Mouse (Mus musculus): ENCODE measurements around the gene Pqbp1. TPM values are rescaled to one million over a fixed set of nuclear protein-coding genes. Genes with fewer than 3 reads are reported as not detected.

Pqbp1 gene
- total and polyA plus RNA-seq, 2 experiments from 2014 or later, result 136 to 232 TPM

GRCm38 (mm10) chrX:7867141-7867540 is 31.9 kb downstream of the Pqbp1 start:
- ATAC-seq (ENCODE audit: low FRiP score) (no peak), DNase-seq (ENCODE audit: low spot score) (no peak)
- no peaks in the 10 kb centered on the region for H3K4me1 ChIP-seq (ENCODE audit: insufficient read depth, low read length)
- TF ChIP-seq CTCF (IDR thresholded peaks at IDR 0.05), result no peak
- H3K27me3 ChIP-seq (ENCODE audit: insufficient read depth, low read length), result no peaks in the 10 kb centered on the region
- H3K4me3 ChIP-seq (ENCODE audit: low read depth, low read length), result no peak overlapping the region
- no peaks in the 10 kb centered on the region for H3K9me3 ChIP-seq (ENCODE audit: low read length)
- no peak overlapping the region for H3K27ac ChIP-seq (ENCODE audit: low read depth, low read length)
- no peak overlapping the region for H3K4me2 ChIP-seq (ENCODE audit: low read depth, low read length, poor library complexity, severe bottlenecking)
- 100% methylated on average over 1 of the region's 1 CpGs for WGBS
- H3K9ac ChIP-seq (replicated peaks; ENCODE audit: low read length, poor library complexity, severe bottlenecking), result no peak overlapping the region
- H3K36me3 ChIP-seq (ENCODE audit: insufficient read depth, low read length), result peaks cover 5% of the 10 kb centered on the region; the same call in 1 of the 2 replicates

DNA sequence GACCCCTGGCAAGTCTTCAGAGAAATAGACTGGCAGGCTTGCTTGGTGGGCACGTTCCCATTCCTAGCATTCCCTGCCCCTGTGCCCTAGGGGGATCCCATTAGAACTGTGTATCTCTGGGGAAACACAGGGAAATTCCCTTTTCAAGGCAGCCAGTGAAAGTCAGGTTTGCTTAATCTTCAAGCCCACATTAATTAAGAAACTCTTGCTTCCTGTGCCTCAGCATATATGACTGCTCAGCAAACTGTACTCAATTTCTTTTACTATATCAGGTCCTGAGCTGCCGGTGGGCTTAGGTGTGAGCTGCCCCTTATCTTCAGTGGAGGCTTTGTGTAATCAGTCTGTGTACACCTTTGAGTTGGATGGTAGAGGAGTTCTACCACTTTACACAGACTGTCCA is 33.3 kb downstream of the Pqbp1 start:
- H3K27me3 ChIP-seq (ENCODE audit: insufficient read depth, low read length), result no peaks in the 10 kb centered on the region
- 71% methylated on average over 2 of the region's 2 CpGs for WGBS
- no peak overlapping the region for H3K4me3 ChIP-seq (ENCODE audit: low read depth, low read length)
- no peaks in the 10 kb centered on the region for H3K4me1 ChIP-seq (ENCODE audit: insufficient read depth, low read length)
- no peak for TF ChIP-seq CTCF (IDR thresholded peaks at IDR 0.05)
- no peak overlapping the region for H3K9ac ChIP-seq (replicated peaks; ENCODE audit: low read length, poor library complexity, severe bottlenecking)
- DNase-seq (ENCODE audit: low spot score) (no peak), ATAC-seq (ENCODE audit: low FRiP score) (no peak)
- H3K36me3 ChIP-seq (ENCODE audit: insufficient read depth, low read length), result 0 out of 2 replicates have a peak, but pooled peaks cover 5% of the 10 kb centered on the region
- no peaks in the 10 kb centered on the region for H3K9me3 ChIP-seq (ENCODE audit: low read length)
- no peak overlapping the region for H3K4me2 ChIP-seq (ENCODE audit: low read depth, low read length, poor library complexity, severe bottlenecking)
- H3K27ac ChIP-seq (ENCODE audit: low read depth, low read length), result no peak overlapping the region

DNA sequence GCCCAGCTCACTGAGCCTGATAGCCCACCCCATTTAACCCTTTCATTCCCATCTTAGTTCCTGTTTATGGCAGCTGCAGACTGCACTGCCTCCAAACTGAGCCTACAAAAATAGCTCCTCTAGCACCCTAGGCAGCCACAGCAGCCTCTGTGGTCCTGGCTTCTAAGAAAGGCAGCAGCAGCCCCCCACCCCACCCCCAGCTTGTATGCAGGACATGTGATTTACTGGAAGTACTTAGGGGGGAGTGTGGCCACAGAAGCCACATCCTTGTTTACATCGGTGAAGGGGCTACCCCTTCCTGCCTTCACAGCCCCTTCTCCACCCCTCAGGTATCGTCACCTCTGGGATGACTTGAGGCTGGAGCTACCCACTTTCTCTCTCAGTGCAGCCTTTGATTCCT is 33.7 kb downstream of the Pqbp1 start:
- DNase-seq (ENCODE audit: low spot score) (no peak), ATAC-seq (ENCODE audit: low FRiP score) (no peak)
- Histone ChIP-seq H3K27me3 (ENCODE audit: insufficient read depth, low read length) (no peaks in the 10 kb centered on the region), H3K36me3 (ENCODE audit: insufficient read depth, low read length) (0 out of 2 replicates have a peak, but pooled peaks cover 5% of the 10 kb centered on the region), H3K9ac (replicated peaks; ENCODE audit: low read length, poor library complexity, severe bottlenecking) (no peak overlapping the region), H3K4me1 (ENCODE audit: insufficient read depth, low read length) (no peaks in the 10 kb centered on the region), H3K27ac (ENCODE audit: low read depth, low read length) (no peak overlapping the region), H3K4me2 (ENCODE audit: low read depth, low read length, poor library complexity, severe bottlenecking) (no peak overlapping the region), H3K9me3 (ENCODE audit: low read length) (no peaks in the 10 kb centered on the region), H3K4me3 (ENCODE audit: low read depth, low read length) (no peak overlapping the region)
- no peak for TF ChIP-seq CTCF (IDR thresholded peaks at IDR 0.05)
- 77% methylated on average over 2 of the region's 2 CpGs for WGBS

DNA sequence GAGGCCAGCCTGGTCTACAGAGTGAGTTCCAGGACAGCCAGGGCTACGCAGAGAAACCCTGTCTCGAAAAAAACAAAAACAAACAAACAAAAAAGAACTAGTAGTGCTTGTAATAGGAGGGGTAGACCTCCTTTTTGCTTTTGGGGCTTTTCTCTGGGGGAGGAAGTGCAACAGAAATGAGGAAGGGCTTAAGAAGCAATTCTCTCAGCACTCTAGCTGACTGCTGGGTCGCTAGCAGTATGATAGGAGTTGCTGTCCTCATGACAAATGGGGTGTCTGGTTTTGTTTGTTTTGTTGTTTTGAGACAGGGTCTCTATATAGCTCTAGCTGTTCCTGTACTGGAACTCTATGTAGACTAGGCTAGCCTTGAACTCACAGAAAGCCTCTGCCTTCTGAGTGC is 34.5 kb downstream of the Pqbp1 start:
- Histone ChIP-seq H3K36me3 (ENCODE audit: insufficient read depth, low read length) (0 out of 2 replicates have a peak, but pooled peaks cover 5% of the 10 kb centered on the region), H3K27ac (ENCODE audit: low read depth, low read length) (no peak overlapping the region), H3K4me3 (ENCODE audit: low read depth, low read length) (no peak overlapping the region), H3K4me1 (ENCODE audit: insufficient read depth, low read length) (no peaks in the 10 kb centered on the region), H3K9me3 (ENCODE audit: low read length) (no peaks in the 10 kb centered on the region), H3K9ac (replicated peaks; ENCODE audit: low read length, poor library complexity, severe bottlenecking) (no peak overlapping the region), H3K27me3 (ENCODE audit: insufficient read depth, low read length) (no peaks in the 10 kb centered on the region), H3K4me2 (ENCODE audit: low read depth, low read length, poor library complexity, severe bottlenecking) (no peak overlapping the region)
- WGBS, result 83% methylated on average over 3 of the region's 3 CpGs
- no peak for TF ChIP-seq CTCF (IDR thresholded peaks at IDR 0.05)
- no peak for ATAC-seq (ENCODE audit: low FRiP score)
- DNase-seq (ENCODE audit: low spot score), result no peak

DNA sequence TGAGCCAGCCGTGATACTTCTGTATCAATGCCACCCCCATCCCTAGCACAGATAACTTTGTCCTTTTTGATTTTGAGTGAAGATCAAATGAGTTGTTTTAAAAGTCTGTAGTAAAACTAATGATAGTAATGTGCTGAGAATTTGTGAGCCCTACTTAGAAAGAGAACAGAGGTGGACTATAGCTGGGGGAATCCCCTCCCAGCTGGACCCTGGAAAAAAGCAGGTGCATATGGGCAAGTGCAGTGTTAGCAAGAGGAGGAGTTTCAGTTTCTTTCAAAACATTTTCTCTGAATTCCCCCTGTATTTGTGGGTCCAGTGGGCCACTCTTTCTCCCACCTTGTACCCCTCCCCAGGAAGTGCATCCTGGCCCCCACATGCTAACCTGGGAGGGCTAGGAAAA is 35.9 kb downstream of the Pqbp1 start:
- 0 out of 2 replicates have a peak, but pooled peaks cover 3% of the 10 kb centered on the region for H3K36me3 ChIP-seq (ENCODE audit: insufficient read depth, low read length)
- H3K9me3 ChIP-seq (ENCODE audit: low read length), result no peaks in the 10 kb centered on the region
- H3K27ac ChIP-seq (ENCODE audit: low read depth, low read length), result no peak overlapping the region
- no peak for TF ChIP-seq CTCF (IDR thresholded peaks at IDR 0.05)
- no peak for DNase-seq (ENCODE audit: low spot score)
- H3K4me2 ChIP-seq (ENCODE audit: low read depth, low read length, poor library complexity, severe bottlenecking), result no peak overlapping the region
- no peak for ATAC-seq (ENCODE audit: low FRiP score)
- H3K4me1 ChIP-seq (ENCODE audit: insufficient read depth, low read length), result no peaks in the 10 kb centered on the region
- 83% methylated on average over 1 of the region's 1 CpGs for whole genome bisulfite sequencing
- no peak overlapping the region for H3K9ac ChIP-seq (replicated peaks; ENCODE audit: low read length, poor library complexity, severe bottlenecking)
- no peaks in the 10 kb centered on the region for H3K27me3 ChIP-seq (ENCODE audit: insufficient read depth, low read length)
- no peak overlapping the region for H3K4me3 ChIP-seq (ENCODE audit: low read depth, low read length)

DNA sequence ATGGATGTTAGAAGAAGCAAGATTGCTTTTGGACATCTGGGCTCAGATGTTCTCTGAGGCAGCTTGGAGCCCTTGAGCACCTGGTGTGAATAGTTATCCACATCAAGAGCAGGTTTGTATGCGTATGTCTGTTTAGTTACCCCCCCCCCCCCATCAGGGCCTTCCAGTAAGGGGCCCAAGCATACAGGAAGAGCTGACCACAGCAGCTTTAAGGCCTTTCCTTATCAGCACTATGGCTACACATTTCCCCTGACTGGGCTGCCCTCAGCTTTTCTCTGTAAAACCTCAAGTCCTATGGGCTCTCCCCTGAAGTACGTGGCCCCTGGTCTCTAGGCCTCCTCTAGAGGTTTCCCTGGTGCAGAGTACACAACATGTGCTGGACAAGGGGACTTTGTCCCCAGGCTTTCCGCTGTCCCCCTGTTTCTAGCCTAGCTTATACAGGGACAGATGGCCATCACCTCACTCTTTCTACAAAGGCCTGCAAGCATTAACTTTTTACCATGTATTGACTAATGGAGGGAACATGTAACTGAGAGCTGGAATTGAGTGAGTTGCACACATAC is 39.8 kb downstream of the Pqbp1 start:
- Histone ChIP-seq H3K9ac (replicated peaks; ENCODE audit: low read length, poor library complexity, severe bottlenecking) (no peak overlapping the region), H3K27me3 (ENCODE audit: insufficient read depth, low read length) (no peaks in the 10 kb centered on the region), H3K4me3 (ENCODE audit: low read depth, low read length) (no peak overlapping the region), H3K4me2 (ENCODE audit: low read depth, low read length, poor library complexity, severe bottlenecking) (no peak overlapping the region), H3K4me1 (ENCODE audit: insufficient read depth, low read length) (no peaks in the 10 kb centered on the region), H3K36me3 (ENCODE audit: insufficient read depth, low read length) (no peaks in the 10 kb centered on the region), H3K27ac (ENCODE audit: low read depth, low read length) (no peak overlapping the region), H3K9me3 (ENCODE audit: low read length) (no peaks in the 10 kb centered on the region)
- TF ChIP-seq CTCF (IDR thresholded peaks at IDR 0.05), result no peak
- ATAC-seq (ENCODE audit: low FRiP score), result no peak
- DNase-seq (ENCODE audit: low spot score), result no peak
- 90% methylated on average over 3 of the region's 3 CpGs for WGBS
